Mouse (Mus musculus): ENCODE data around the gene Calcoco1. TPM values are rescaled to one million over a fixed set of nuclear protein-coding genes. Genes with fewer than 3 reads are reported as not detected.

Gene Calcoco1
- total RNA-seq, 1 experiment = 25.0 TPM

DNA sequence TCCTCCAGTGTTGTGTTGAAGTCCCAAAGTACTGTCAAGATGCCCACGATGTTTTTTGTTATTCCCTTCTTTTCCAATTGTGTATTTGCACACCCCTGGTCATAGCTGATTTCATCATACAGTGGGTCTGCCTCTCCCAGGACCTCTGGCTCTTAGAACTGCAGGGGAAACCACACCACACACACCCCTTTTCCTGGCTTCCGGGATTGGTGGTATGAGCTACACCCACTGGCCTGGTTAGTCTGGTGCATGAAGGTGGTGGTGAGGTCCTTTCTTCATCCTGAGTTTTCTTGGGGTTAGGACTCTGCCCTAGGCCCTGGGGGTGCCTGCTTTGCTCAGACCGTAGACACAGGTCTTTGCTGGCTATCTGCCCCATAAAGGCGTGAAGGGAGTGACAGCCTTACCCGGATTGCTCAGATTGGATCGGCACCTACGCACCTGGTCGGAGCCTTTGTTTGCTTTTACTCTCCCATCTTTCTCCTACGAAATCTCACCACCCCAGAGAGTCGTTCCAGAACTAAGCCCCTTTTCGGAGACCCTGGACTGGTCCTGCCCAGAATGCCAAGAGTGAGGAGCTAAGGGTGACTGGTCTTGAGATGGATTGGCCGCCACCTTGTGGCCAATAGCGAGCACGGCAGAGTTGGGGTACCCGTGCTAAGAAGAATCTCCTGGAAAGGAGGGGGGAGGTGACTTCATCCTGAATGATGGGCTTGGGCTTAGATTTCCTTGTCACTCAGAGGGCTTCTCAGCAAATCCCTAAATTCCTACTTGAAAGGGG lies 17.7 kb upstream of the Calcoco1 start:
- no peak for DNase-seq (ENCODE audit: low read depth, low spot score)
- Histone ChIP-seq H3K9ac (ENCODE audit: insufficient read depth, low read depth, low read length, poor library complexity, severe bottlenecking) (no peak overlapping the region), H3K4me3 (ENCODE audit: insufficient read depth in 1 of 2, low read depth in 1 of 2, low read length in 2 of 2, poor library complexity in 1 of 2, severe bottlenecking in 1 of 2) (no peak overlapping the region), H3K9me3 (ENCODE audit: control insufficient read depth, insufficient read depth, low read depth, low read length) (no peaks in the 10 kb centered on the region), H3K36me3 (ENCODE audit: control insufficient read depth, insufficient read depth, low read length, poor library complexity, severe bottlenecking) (no peaks in the 10 kb centered on the region), H3K4me1 (ENCODE audit: control insufficient read depth in 2 of 2, insufficient read depth in 2 of 2, low read length in 2 of 2, poor library complexity in 1 of 2) (peaks cover 0 to 3% of the 10 kb centered on the region in 2 experiments; a peak in 2 of 4 replicates), H3K27ac (ENCODE audit: insufficient read depth, low read depth, low read length, poor library complexity, severe bottlenecking) (no peak overlapping the region)
- in situ Hi-C loops (cut with MboI; ENCODE audit: low sequenced_read_pairs in 2 of 2, unreplicated experiment in 2 of 2) = loop anchor here in 1 of 2 experiments (5.0 kb wide), 1 partner anchor 42 kb away; no protein-coding TSS in a partner anchor
- TF ChIP-seq HCFC1 (IDR thresholded peaks at IDR 0.05; ENCODE audit: borderline replicate concordance, insufficient read depth, low read length) = no peak
- TF ChIP-seq CHD2 (IDR thresholded peaks at IDR 0.05; ENCODE audit: low read depth, low read length) = no peak
- no peak for TF ChIP-seq ZC3H11A (IDR thresholded peaks at IDR 0.05; ENCODE audit: borderline replicate concordance, low read depth, low read length)
- TF ChIP-seq MAFK (IDR thresholded peaks at IDR 0.05; ENCODE audit: insufficient read depth, low read depth, low read length) = no peak
- no peak for TF ChIP-seq ZNF384 (IDR thresholded peaks at IDR 0.05; ENCODE audit: low read depth, low read length)

DNA sequence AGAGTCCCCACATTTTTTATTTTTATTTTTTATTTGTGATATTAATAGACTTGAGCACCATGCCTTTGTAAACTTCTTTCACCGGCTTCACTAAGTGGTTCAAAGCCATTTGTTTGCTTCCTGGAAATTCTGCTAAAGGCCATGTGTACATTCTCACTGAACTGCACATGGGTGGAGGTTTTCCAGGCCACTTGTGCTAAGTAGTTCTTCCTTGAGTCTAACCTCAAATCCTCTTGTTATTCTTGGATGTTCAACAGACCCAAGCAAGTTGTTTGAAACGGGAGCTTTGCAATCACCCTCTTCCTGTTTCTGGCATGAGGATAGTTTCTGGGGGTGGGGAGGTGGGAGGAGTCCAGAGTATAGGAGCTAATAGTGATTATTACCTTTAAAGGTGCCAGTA lies 16.5 kb upstream of the Calcoco1 start:
- H3K4me3 ChIP-seq (ENCODE audit: insufficient read depth in 1 of 2, low read depth in 1 of 2, low read length in 2 of 2, poor library complexity in 1 of 2, severe bottlenecking in 1 of 2) = no peak overlapping the region
- no peaks in the 10 kb centered on the region for H3K9me3 ChIP-seq (ENCODE audit: control insufficient read depth, insufficient read depth, low read depth, low read length)
- H3K9ac ChIP-seq (ENCODE audit: insufficient read depth, low read depth, low read length, poor library complexity, severe bottlenecking) = no peak overlapping the region
- in situ Hi-C loops (cut with MboI; ENCODE audit: low sequenced_read_pairs in 2 of 2, unreplicated experiment in 2 of 2) = no loop called here
- H3K27ac ChIP-seq (ENCODE audit: insufficient read depth, low read depth, low read length, poor library complexity, severe bottlenecking) = no peak overlapping the region
- no peaks in the 10 kb centered on the region for H3K36me3 ChIP-seq (ENCODE audit: control insufficient read depth, insufficient read depth, low read length, poor library complexity, severe bottlenecking)
- DNase-seq (ENCODE audit: low read depth, low spot score) = no peak
- no peaks in the 10 kb centered on the region; a peak in 1 of 4 replicates for H3K4me1 ChIP-seq (ENCODE audit: control insufficient read depth in 2 of 2, insufficient read depth in 2 of 2, low read length in 2 of 2, poor library complexity in 1 of 2)
- TF ChIP-seq HCFC1 (IDR thresholded peaks at IDR 0.05; ENCODE audit: borderline replicate concordance, insufficient read depth, low read length) (no peak), ZC3H11A (IDR thresholded peaks at IDR 0.05; ENCODE audit: borderline replicate concordance, low read depth, low read length) (no peak), MAFK (IDR thresholded peaks at IDR 0.05; ENCODE audit: insufficient read depth, low read depth, low read length) (no peak), ZNF384 (IDR thresholded peaks at IDR 0.05; ENCODE audit: low read depth, low read length) (no peak), CHD2 (IDR thresholded peaks at IDR 0.05; ENCODE audit: low read depth, low read length) (no peak)

DNA sequence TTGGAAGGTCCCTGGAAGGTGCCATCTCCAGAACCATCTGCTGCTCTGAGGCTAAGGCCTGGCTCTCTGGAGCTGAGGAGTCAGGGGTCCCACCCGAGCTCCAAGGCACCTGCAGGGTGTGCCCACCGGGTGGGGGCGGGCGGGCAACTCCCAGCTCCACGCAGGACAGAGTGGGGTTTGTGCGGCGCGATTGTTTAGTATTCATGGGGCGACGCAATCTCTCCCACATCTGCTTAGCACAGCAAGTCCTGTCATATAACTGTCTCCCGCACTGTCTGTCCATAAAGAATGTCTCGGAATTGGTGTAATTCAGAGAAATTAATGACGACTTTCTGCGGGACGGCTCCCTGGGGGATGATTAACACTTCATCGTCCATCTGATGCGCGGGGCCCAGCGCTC lies 15.1 kb upstream of the Calcoco1 start:
- Histone ChIP-seq H3K36me3 (ENCODE audit: control insufficient read depth, insufficient read depth, low read length, poor library complexity, severe bottlenecking) (no peaks in the 10 kb centered on the region), H3K9ac (ENCODE audit: insufficient read depth, low read depth, low read length, poor library complexity, severe bottlenecking) (no peak overlapping the region), H3K27ac (ENCODE audit: insufficient read depth, low read depth, low read length, poor library complexity, severe bottlenecking) (no peak overlapping the region), H3K4me1 (ENCODE audit: control insufficient read depth in 2 of 2, insufficient read depth in 2 of 2, low read length in 2 of 2, poor library complexity in 1 of 2) (no peaks in the 10 kb centered on the region; a peak in 1 of 4 replicates), H3K9me3 (ENCODE audit: control insufficient read depth, insufficient read depth, low read depth, low read length) (no peaks in the 10 kb centered on the region), H3K4me3 (ENCODE audit: insufficient read depth in 1 of 2, low read depth in 1 of 2, low read length in 2 of 2, poor library complexity in 1 of 2, severe bottlenecking in 1 of 2) (no peak overlapping the region)
- TF ChIP-seq CHD2 (IDR thresholded peaks at IDR 0.05; ENCODE audit: low read depth, low read length) (no peak), MAFK (IDR thresholded peaks at IDR 0.05; ENCODE audit: insufficient read depth, low read depth, low read length) (no peak), HCFC1 (IDR thresholded peaks at IDR 0.05; ENCODE audit: borderline replicate concordance, insufficient read depth, low read length) (no peak), ZC3H11A (IDR thresholded peaks at IDR 0.05; ENCODE audit: borderline replicate concordance, low read depth, low read length) (no peak), ZNF384 (IDR thresholded peaks at IDR 0.05; ENCODE audit: low read depth, low read length) (no peak)
- DNase-seq (ENCODE audit: low read depth, low spot score) = no peak
- in situ Hi-C loops (cut with MboI; ENCODE audit: low sequenced_read_pairs in 2 of 2, unreplicated experiment in 2 of 2) = no loop called here

DNA sequence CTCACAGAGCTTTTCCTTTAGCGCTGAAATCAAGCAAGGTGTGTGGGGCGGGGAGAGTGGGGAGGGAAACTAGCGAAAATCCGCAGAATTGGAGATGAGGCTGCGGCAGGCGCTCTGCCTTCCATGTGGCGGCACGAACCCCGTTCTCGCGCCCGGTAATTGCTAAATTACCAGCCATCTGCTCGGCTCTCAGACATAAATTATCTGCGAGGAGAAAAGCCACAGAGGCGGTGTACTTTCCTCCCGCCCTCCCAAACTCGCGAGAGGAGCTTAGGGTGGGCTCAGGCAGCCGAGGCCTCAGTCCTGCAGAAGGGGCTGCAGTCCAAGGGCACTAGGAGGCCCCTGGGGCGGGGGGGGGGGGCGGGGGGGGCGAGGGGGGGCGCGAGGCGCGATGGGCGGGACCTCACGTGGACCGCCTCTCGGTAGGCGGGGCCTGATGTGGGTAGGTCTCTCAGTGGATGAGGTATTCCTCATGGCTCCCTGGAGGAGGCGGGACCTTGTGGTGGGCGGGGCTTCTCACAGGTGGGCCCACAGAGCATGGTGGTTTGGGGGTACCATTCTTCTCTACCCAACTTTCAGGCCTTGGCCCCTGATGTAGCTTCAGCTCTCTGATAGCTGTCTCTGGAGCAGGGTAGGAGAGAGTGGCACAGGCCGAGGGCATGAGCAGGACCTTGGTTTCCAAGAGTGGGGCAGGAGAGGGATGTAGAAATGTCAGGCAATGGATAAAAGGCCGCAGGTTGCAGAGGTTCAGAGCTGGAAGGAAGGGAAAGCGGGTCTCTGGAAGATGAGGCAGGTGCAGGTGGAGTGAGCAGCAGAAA lies 14.4 kb upstream of the Calcoco1 start:
- in situ Hi-C loops (cut with MboI; ENCODE audit: low sequenced_read_pairs in 2 of 2, unreplicated experiment in 2 of 2) = no loop called here
- Histone ChIP-seq H3K4me1 (ENCODE audit: control insufficient read depth in 2 of 2, insufficient read depth in 2 of 2, low read length in 2 of 2, poor library complexity in 1 of 2) (no peaks in the 10 kb centered on the region; a peak in 1 of 4 replicates), H3K9me3 (ENCODE audit: control insufficient read depth, insufficient read depth, low read depth, low read length) (no peaks in the 10 kb centered on the region), H3K36me3 (ENCODE audit: control insufficient read depth, insufficient read depth, low read length, poor library complexity, severe bottlenecking) (no peaks in the 10 kb centered on the region), H3K27ac (ENCODE audit: insufficient read depth, low read depth, low read length, poor library complexity, severe bottlenecking) (no peak overlapping the region), H3K9ac (ENCODE audit: insufficient read depth, low read depth, low read length, poor library complexity, severe bottlenecking) (peak overlapping the region; percentile 34), H3K4me3 (ENCODE audit: insufficient read depth in 1 of 2, low read depth in 1 of 2, low read length in 2 of 2, poor library complexity in 1 of 2, severe bottlenecking in 1 of 2) (peak overlapping the region; percentile 48 to 68)
- no peak for DNase-seq (ENCODE audit: low read depth, low spot score)
- no peak for TF ChIP-seq HCFC1 (IDR thresholded peaks at IDR 0.05; ENCODE audit: borderline replicate concordance, insufficient read depth, low read length)
- peak; percentile 73; the same call in 1 of the 2 replicates for TF ChIP-seq CHD2 (IDR thresholded peaks at IDR 0.05; ENCODE audit: low read depth, low read length)
- no peak for TF ChIP-seq ZC3H11A (IDR thresholded peaks at IDR 0.05; ENCODE audit: borderline replicate concordance, low read depth, low read length)
- no peak for TF ChIP-seq MAFK (IDR thresholded peaks at IDR 0.05; ENCODE audit: insufficient read depth, low read depth, low read length)
- TF ChIP-seq ZNF384 (IDR thresholded peaks at IDR 0.05; ENCODE audit: low read depth, low read length) = no peak
